Mouse (Mus musculus): Measurements from ENCODE around the gene Iffo2. TPM values are rescaled to one million over a fixed set of nuclear protein-coding genes. Genes with fewer than 3 reads are reported as not detected.

Iffo2 gene
- polyA plus RNA-seq, 1 experiment, result not detected

DNA sequence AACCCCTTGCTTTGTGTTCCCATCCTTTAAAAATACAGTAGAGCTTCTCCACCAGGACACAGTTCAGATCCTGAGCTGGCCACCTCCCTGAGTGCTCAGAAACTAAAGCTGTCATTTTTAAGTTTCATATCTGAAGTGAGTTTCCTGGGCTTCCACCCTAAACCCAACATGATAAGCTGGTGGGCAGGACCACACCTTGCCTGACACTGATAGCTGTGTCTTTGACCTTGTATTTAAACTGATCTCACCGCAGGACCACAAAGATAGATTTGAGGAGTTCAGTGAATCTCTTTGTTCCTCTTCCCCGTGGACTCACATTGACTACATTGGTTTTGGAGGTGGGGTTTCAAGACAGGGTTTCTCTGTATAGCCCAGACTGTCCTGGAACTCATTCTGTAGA lies 17.4 kb upstream of the Iffo2 start:
- no peak overlapping the region for H3K4me3 ChIP-seq (ENCODE audit: insufficient read depth, low read depth, low read length)
- no peaks in the 10 kb centered on the region for H3K4me1 ChIP-seq (ENCODE audit: control insufficient read depth, insufficient read depth, low read length)
- TF ChIP-seq CTCF (IDR thresholded peaks at IDR 0.05; ENCODE audit: insufficient read depth, low read depth, low read length), result no peak
- TF ChIP-seq POLR2A (IDR thresholded peaks at IDR 0.05; ENCODE audit: insufficient read depth, low read depth, low read length), result no peak
- WGBS, result 84% methylated on average over 2 of the region's 2 CpGs
- no peak overlapping the region for H3K27ac ChIP-seq (ENCODE audit: insufficient read depth, low read depth, low read length)

DNA sequence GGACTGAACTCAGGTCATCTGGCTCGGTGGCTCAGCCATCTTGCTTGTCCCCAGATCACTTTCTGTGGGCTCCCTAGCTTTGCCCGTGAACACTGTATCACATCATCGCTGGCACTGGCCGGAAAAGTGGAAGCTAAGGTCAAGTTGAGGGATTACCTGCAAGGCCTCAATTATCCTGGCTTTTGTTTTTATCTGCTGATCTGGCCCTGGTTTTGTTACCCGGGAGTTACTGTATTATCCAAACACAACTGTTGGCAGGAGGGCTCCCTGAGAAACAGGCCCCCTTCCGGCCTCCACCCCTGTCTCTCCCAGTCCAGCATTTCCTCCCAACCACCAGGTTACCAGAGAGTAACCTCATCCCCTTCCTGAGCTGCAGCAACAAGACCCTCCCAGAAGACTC lies 11.1 kb upstream of the Iffo2 start:
- 85% methylated on average over 6 of the region's 6 CpGs for WGBS
- TF ChIP-seq CTCF (IDR thresholded peaks at IDR 0.05; ENCODE audit: insufficient read depth, low read depth, low read length) (no peak), POLR2A (IDR thresholded peaks at IDR 0.05; ENCODE audit: insufficient read depth, low read depth, low read length) (no peak)

GRCm38 (mm10) chr4:139521926-139522325 lies 8.4 kb upstream of the Iffo2 start:
- Histone ChIP-seq H3K4me1 (ENCODE audit: control insufficient read depth, insufficient read depth, low read length) (peaks cover 4% of the 10 kb centered on the region; the same call in 1 of the 2 replicates), H3K27ac (ENCODE audit: insufficient read depth, low read depth, low read length) (no peak overlapping the region), H3K4me3 (ENCODE audit: insufficient read depth, low read depth, low read length) (no peak overlapping the region)
- TF ChIP-seq POLR2A (IDR thresholded peaks at IDR 0.05; ENCODE audit: insufficient read depth, low read depth, low read length) (no peak), CTCF (IDR thresholded peaks at IDR 0.05; ENCODE audit: insufficient read depth, low read depth, low read length) (no peak)
- WGBS, result 89% methylated on average over 10 of the region's 10 CpGs

More for the DNA sequence above, 11.1 kb upstream of the Iffo2 start:
- no peak overlapping the region for H3K4me3 ChIP-seq (ENCODE audit: insufficient read depth, low read depth, low read length)
- no peaks in the 10 kb centered on the region for H3K4me1 ChIP-seq (ENCODE audit: control insufficient read depth, insufficient read depth, low read length)
- no peak overlapping the region for H3K27ac ChIP-seq (ENCODE audit: insufficient read depth, low read depth, low read length)

DNA sequence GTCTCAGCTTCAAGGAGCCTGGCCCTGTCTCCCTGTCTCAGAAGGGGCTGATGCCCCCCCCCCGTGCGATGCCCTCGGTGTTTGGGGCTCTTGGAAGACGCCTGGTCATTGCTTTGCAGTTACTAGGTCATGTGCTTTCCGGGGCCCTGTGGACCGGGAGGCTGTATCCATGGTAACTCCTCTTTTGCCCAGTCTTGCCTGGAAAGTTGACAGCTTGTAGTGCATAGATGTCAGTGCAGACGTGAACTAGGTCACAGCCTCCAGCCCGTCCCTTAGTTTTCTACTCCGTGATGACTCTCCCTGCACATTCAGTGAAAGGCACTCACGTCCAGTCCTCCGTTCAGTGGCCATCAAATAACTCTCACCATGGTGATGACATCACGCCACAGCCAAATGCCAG lies 3.9 kb upstream of the Iffo2 start:
- no peak overlapping the region for H3K4me3 ChIP-seq (ENCODE audit: insufficient read depth, low read depth, low read length)
- H3K4me1 ChIP-seq (ENCODE audit: control insufficient read depth, insufficient read depth, low read length), result peaks cover 4% of the 10 kb centered on the region; the same call in 1 of the 2 replicates
- no peak overlapping the region for H3K27ac ChIP-seq (ENCODE audit: insufficient read depth, low read depth, low read length)
- 41% methylated on average over 12 of the region's 12 CpGs for WGBS
- TF ChIP-seq POLR2A (IDR thresholded peaks at IDR 0.05; ENCODE audit: insufficient read depth, low read depth, low read length), result no peak
- TF ChIP-seq CTCF (IDR thresholded peaks at IDR 0.05; ENCODE audit: insufficient read depth, low read depth, low read length), result no peak

GRCm38 (mm10) chr4:139532081-139532480 lies 1.7 kb downstream of the Iffo2 start:
- peaks cover 5% of the 10 kb centered on the region for H3K4me1 ChIP-seq (ENCODE audit: control insufficient read depth, insufficient read depth, low read length)
- 94% methylated on average over 10 of the region's 10 CpGs for WGBS
- TF ChIP-seq POLR2A (IDR thresholded peaks at IDR 0.05; ENCODE audit: insufficient read depth, low read depth, low read length) (no peak), CTCF (IDR thresholded peaks at IDR 0.05; ENCODE audit: insufficient read depth, low read depth, low read length) (no peak)
- H3K4me3 ChIP-seq (ENCODE audit: insufficient read depth, low read depth, low read length), result no peak overlapping the region
- H3K27ac ChIP-seq (ENCODE audit: insufficient read depth, low read depth, low read length), result no peak overlapping the region

GRCm38 (mm10) chr4:139535127-139535695 lies 4.9 kb downstream of the Iffo2 start:
- H3K4me1 ChIP-seq (ENCODE audit: control insufficient read depth, insufficient read depth, low read length), result peaks cover 5% of the 10 kb centered on the region
- H3K4me3 ChIP-seq (ENCODE audit: insufficient read depth, low read depth, low read length), result no peak overlapping the region
- WGBS, result 52% methylated on average over 12 of the region's 12 CpGs
- H3K27ac ChIP-seq (ENCODE audit: insufficient read depth, low read depth, low read length), result no peak overlapping the region
- no peak for TF ChIP-seq CTCF (IDR thresholded peaks at IDR 0.05; ENCODE audit: insufficient read depth, low read depth, low read length)
- TF ChIP-seq POLR2A (IDR thresholded peaks at IDR 0.05; ENCODE audit: insufficient read depth, low read depth, low read length), result no peak

- Histone ChIP-seq H3K27ac (ENCODE audit: insufficient read depth, low read depth, low read length) (no peak overlapping the region), H3K4me3 (ENCODE audit: insufficient read depth, low read depth, low read length) (no peak overlapping the region), H3K4me1 (ENCODE audit: control insufficient read depth, insufficient read depth, low read length) (peaks cover 5% of the 10 kb centered on the region)
- 77% methylated on average over 7 of the region's 7 CpGs for WGBS
- no peak for TF ChIP-seq CTCF (IDR thresholded peaks at IDR 0.05; ENCODE audit: insufficient read depth, low read depth, low read length)
- no peak for TF ChIP-seq POLR2A (IDR thresholded peaks at IDR 0.05; ENCODE audit: insufficient read depth, low read depth, low read length)
These were observed 5.4 kb downstream of the Iffo2 start for GRCm38 (mm10) chr4:139535719-139536118.

DNA sequence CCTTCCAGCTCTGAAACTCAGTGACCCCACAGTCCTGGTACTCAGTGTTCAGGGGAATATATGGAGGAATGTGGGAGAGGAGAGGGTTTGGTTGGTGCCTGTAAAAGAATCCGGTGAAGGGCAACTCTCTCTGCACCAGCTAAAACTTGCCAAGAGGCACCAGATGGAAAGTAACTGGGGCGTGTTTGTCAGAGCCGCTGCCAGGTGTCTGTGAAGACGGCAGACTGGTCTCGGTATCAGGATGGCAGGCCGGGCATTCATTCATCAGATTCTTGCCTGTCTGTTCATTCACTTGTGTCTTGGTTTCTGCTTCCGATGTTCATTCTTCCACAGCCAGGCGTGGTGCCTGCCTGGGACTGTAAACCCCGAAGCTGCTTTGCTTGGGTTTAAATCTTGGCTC lies 6.4 kb downstream of the Iffo2 start:
- H3K4me3 ChIP-seq (ENCODE audit: insufficient read depth, low read depth, low read length), result no peak overlapping the region
- peaks cover 5% of the 10 kb centered on the region for H3K4me1 ChIP-seq (ENCODE audit: control insufficient read depth, insufficient read depth, low read length)
- H3K27ac ChIP-seq (ENCODE audit: insufficient read depth, low read depth, low read length), result no peak overlapping the region
- 85% methylated on average over 9 of the region's 9 CpGs for WGBS
- TF ChIP-seq POLR2A (IDR thresholded peaks at IDR 0.05; ENCODE audit: insufficient read depth, low read depth, low read length), result no peak
- TF ChIP-seq CTCF (IDR thresholded peaks at IDR 0.05; ENCODE audit: insufficient read depth, low read depth, low read length), result no peak

- H3K27ac ChIP-seq (ENCODE audit: insufficient read depth, low read depth, low read length), result no peak overlapping the region
- H3K4me3 ChIP-seq (ENCODE audit: insufficient read depth, low read depth, low read length), result no peak overlapping the region
- H3K4me1 ChIP-seq (ENCODE audit: control insufficient read depth, insufficient read depth, low read length), result no peaks in the 10 kb centered on the region
- 93% methylated on average over 7 of the region's 7 CpGs for WGBS
- no peak for TF ChIP-seq CTCF (IDR thresholded peaks at IDR 0.05; ENCODE audit: insufficient read depth, low read depth, low read length)
These were observed 10.4 kb downstream of the Iffo2 start for GRCm38 (mm10) chr4:139540784-139541183.

- TF ChIP-seq POLR2A (IDR thresholded peaks at IDR 0.05; ENCODE audit: insufficient read depth, low read depth, low read length), result no peak
- no peak for TF ChIP-seq CTCF (IDR thresholded peaks at IDR 0.05; ENCODE audit: insufficient read depth, low read depth, low read length)
- Histone ChIP-seq H3K27ac (ENCODE audit: insufficient read depth, low read depth, low read length) (no peak overlapping the region), H3K4me1 (ENCODE audit: control insufficient read depth, insufficient read depth, low read length) (no peaks in the 10 kb centered on the region), H3K4me3 (ENCODE audit: insufficient read depth, low read depth, low read length) (no peak overlapping the region)
- 75% methylated on average over 6 of the region's 6 CpGs for WGBS
These were observed 15.4 kb downstream of the Iffo2 start for GRCm38 (mm10) chr4:139545791-139546190.

Measured in olfactory bulb, adult 2 months (tissue).